Mouse (Mus musculus): ENCODE results near the gene Anxa9. TPM values are rescaled to one million over a fixed set of nuclear protein-coding genes. Genes with fewer than 3 reads are reported as not detected.

Gene Anxa9
- polyA plus RNA-seq, 1 experiment from 2014 or later: 1.2 TPM

GRCm38 (mm10) chr3:95301204-95301796 lies 5.7 kb downstream of the Anxa9 start:
- H3K27ac ChIP-seq (ENCODE audit: low read depth, low read length): no peak overlapping the region
- no peaks in the 10 kb centered on the region for H3K4me1 ChIP-seq (ENCODE audit: control insufficient read depth, insufficient read depth, low read length)
- no peak overlapping the region for H3K4me3 ChIP-seq (ENCODE audit: low read depth, low read length)
- 84% methylated on average over 3 of the region's 3 CpGs for WGBS
- no peaks in the 10 kb centered on the region for H3K27me3 ChIP-seq (ENCODE audit: control insufficient read depth, insufficient read depth, low read length)
- DNase-seq (ENCODE audit: low spot score): no peak
- H3K4me2 ChIP-seq (ENCODE audit: low read depth): no peak overlapping the region
- no peaks in the 10 kb centered on the region for H3K9me3 ChIP-seq (ENCODE audit: control insufficient read depth, low read length)
- no peak for ATAC-seq (ENCODE audit: insufficient read depth, low FRiP score, low TSS enrichment)
- H3K36me3 ChIP-seq (ENCODE audit: control insufficient read depth, insufficient read depth, low read length): no peaks in the 10 kb centered on the region
- no peak overlapping the region for H3K9ac ChIP-seq (ENCODE audit: low read length)

GRCm38 (mm10) chr3:95298018-95298417 lies 9.0 kb downstream of the Anxa9 start:
- no peaks in the 10 kb centered on the region for H3K27me3 ChIP-seq (ENCODE audit: control insufficient read depth, insufficient read depth, low read length)
- no peak overlapping the region for H3K27ac ChIP-seq (ENCODE audit: low read depth, low read length)
- H3K4me2 ChIP-seq (ENCODE audit: low read depth): no peak overlapping the region
- no peak for ATAC-seq (ENCODE audit: insufficient read depth, low FRiP score, low TSS enrichment)
- no peaks in the 10 kb centered on the region for H3K9me3 ChIP-seq (ENCODE audit: control insufficient read depth, low read length)
- H3K9ac ChIP-seq (ENCODE audit: low read length): no peak overlapping the region
- no peak for DNase-seq (ENCODE audit: low spot score)
- H3K36me3 ChIP-seq (ENCODE audit: control insufficient read depth, insufficient read depth, low read length): no peaks in the 10 kb centered on the region; the same call in none of the 2 replicates
- no peak overlapping the region for H3K4me3 ChIP-seq (ENCODE audit: low read depth, low read length)
- 92% methylated on average over 7 of the region's 7 CpGs for WGBS
- H3K4me1 ChIP-seq (ENCODE audit: control insufficient read depth, insufficient read depth, low read length): no peaks in the 10 kb centered on the region

GRCm38 (mm10) chr3:95296103-95296469 lies 10.9 kb downstream of the Anxa9 start:
- no peaks in the 10 kb centered on the region; the same call in none of the 2 replicates for H3K36me3 ChIP-seq (ENCODE audit: control insufficient read depth, insufficient read depth, low read length)

GRCm38 (mm10) chr3:95295321-95296102 lies 11.5 kb downstream of the Anxa9 start:
- DNase-seq (ENCODE audit: low spot score) (no peak), ATAC-seq (ENCODE audit: insufficient read depth, low FRiP score, low TSS enrichment) (no peak)
- H3K4me1 ChIP-seq (ENCODE audit: control insufficient read depth, insufficient read depth, low read length): no peaks in the 10 kb centered on the region
- no peak overlapping the region for H3K4me3 ChIP-seq (ENCODE audit: low read depth, low read length)
- 75% methylated on average over 11 of the region's 11 CpGs for WGBS
- no peak overlapping the region for H3K27ac ChIP-seq (ENCODE audit: low read depth, low read length)
- no peaks in the 10 kb centered on the region; the same call in none of the 2 replicates for H3K36me3 ChIP-seq (ENCODE audit: control insufficient read depth, insufficient read depth, low read length)
- no peak overlapping the region for H3K4me2 ChIP-seq (ENCODE audit: low read depth)
- H3K9ac ChIP-seq (ENCODE audit: low read length): no peak overlapping the region
- no peaks in the 10 kb centered on the region for H3K9me3 ChIP-seq (ENCODE audit: control insufficient read depth, low read length)
- H3K27me3 ChIP-seq (ENCODE audit: control insufficient read depth, insufficient read depth, low read length): no peaks in the 10 kb centered on the region

More at GRCm38 (mm10) chr3:95296103-95296469, 10.9 kb downstream of the Anxa9 start:
- Histone ChIP-seq H3K4me1 (ENCODE audit: control insufficient read depth, insufficient read depth, low read length) (no peaks in the 10 kb centered on the region), H3K4me2 (ENCODE audit: low read depth) (no peak overlapping the region), H3K27me3 (ENCODE audit: control insufficient read depth, insufficient read depth, low read length) (no peaks in the 10 kb centered on the region), H3K27ac (ENCODE audit: low read depth, low read length) (no peak overlapping the region), H3K4me3 (ENCODE audit: low read depth, low read length) (no peak overlapping the region), H3K9ac (ENCODE audit: low read length) (no peak overlapping the region), H3K9me3 (ENCODE audit: control insufficient read depth, low read length) (no peaks in the 10 kb centered on the region)
- ATAC-seq (ENCODE audit: insufficient read depth, low FRiP score, low TSS enrichment): no peak
- 13% methylated on average over 5 of the region's 5 CpGs for WGBS
- peak; percentile 54 for DNase-seq (ENCODE audit: low spot score)

GRCm38 (mm10) chr3:95294718-95295117 lies 12.3 kb downstream of the Anxa9 start:
- Histone ChIP-seq H3K4me3 (ENCODE audit: low read depth, low read length) (no peak overlapping the region), H3K9ac (ENCODE audit: low read length) (no peak overlapping the region), H3K4me1 (ENCODE audit: control insufficient read depth, insufficient read depth, low read length) (no peaks in the 10 kb centered on the region), H3K27me3 (ENCODE audit: control insufficient read depth, insufficient read depth, low read length) (no peaks in the 10 kb centered on the region), H3K36me3 (ENCODE audit: control insufficient read depth, insufficient read depth, low read length) (no peaks in the 10 kb centered on the region; the same call in none of the 2 replicates), H3K27ac (ENCODE audit: low read depth, low read length) (no peak overlapping the region), H3K4me2 (ENCODE audit: low read depth) (no peak overlapping the region), H3K9me3 (ENCODE audit: control insufficient read depth, low read length) (no peaks in the 10 kb centered on the region)
- no peak for DNase-seq (ENCODE audit: low spot score)
- 91% methylated on average over 5 of the region's 5 CpGs for WGBS
- no peak for ATAC-seq (ENCODE audit: insufficient read depth, low FRiP score, low TSS enrichment)

GRCm38 (mm10) chr3:95294316-95294715 lies 12.7 kb downstream of the Anxa9 start:
- no peaks in the 10 kb centered on the region; the same call in none of the 2 replicates for H3K36me3 ChIP-seq (ENCODE audit: control insufficient read depth, insufficient read depth, low read length)
- no peak overlapping the region for H3K27ac ChIP-seq (ENCODE audit: low read depth, low read length)
- H3K4me3 ChIP-seq (ENCODE audit: low read depth, low read length): no peak overlapping the region
- H3K4me2 ChIP-seq (ENCODE audit: low read depth): no peak overlapping the region
- H3K9ac ChIP-seq (ENCODE audit: low read length): no peak overlapping the region
- H3K9me3 ChIP-seq (ENCODE audit: control insufficient read depth, low read length): no peaks in the 10 kb centered on the region
- ATAC-seq (ENCODE audit: insufficient read depth, low FRiP score, low TSS enrichment) (no peak), DNase-seq (ENCODE audit: low spot score) (no peak)
- WGBS: 93% methylated on average over 7 of the region's 7 CpGs
- H3K27me3 ChIP-seq (ENCODE audit: control insufficient read depth, insufficient read depth, low read length): no peaks in the 10 kb centered on the region
- no peaks in the 10 kb centered on the region for H3K4me1 ChIP-seq (ENCODE audit: control insufficient read depth, insufficient read depth, low read length)

GRCm38 (mm10) chr3:95293537-95293936 lies 13.4 kb downstream of the Anxa9 start:
- no peaks in the 10 kb centered on the region for H3K9me3 ChIP-seq (ENCODE audit: control insufficient read depth, low read length)
- H3K36me3 ChIP-seq (ENCODE audit: control insufficient read depth, insufficient read depth, low read length): no peaks in the 10 kb centered on the region; the same call in none of the 2 replicates
- ATAC-seq (ENCODE audit: insufficient read depth, low FRiP score, low TSS enrichment): no peak
- H3K27me3 ChIP-seq (ENCODE audit: control insufficient read depth, insufficient read depth, low read length): no peaks in the 10 kb centered on the region
- H3K9ac ChIP-seq (ENCODE audit: low read length): no peak overlapping the region
- DNase-seq (ENCODE audit: low spot score): no peak
- H3K4me2 ChIP-seq (ENCODE audit: low read depth): no peak overlapping the region
- no peak overlapping the region for H3K27ac ChIP-seq (ENCODE audit: low read depth, low read length)
- H3K4me3 ChIP-seq (ENCODE audit: low read depth, low read length): no peak overlapping the region
- 88% methylated on average over 11 of the region's 11 CpGs for WGBS
- no peaks in the 10 kb centered on the region for H3K4me1 ChIP-seq (ENCODE audit: control insufficient read depth, insufficient read depth, low read length)

- Histone ChIP-seq H3K27ac (ENCODE audit: low read depth, low read length) (no peak overlapping the region), H3K4me1 (ENCODE audit: control insufficient read depth, insufficient read depth, low read length) (no peaks in the 10 kb centered on the region), H3K4me3 (ENCODE audit: low read depth, low read length) (no peak overlapping the region), H3K9me3 (ENCODE audit: control insufficient read depth, low read length) (no peaks in the 10 kb centered on the region), H3K36me3 (ENCODE audit: control insufficient read depth, insufficient read depth, low read length) (peaks cover 2% of the 10 kb centered on the region), H3K4me2 (ENCODE audit: low read depth) (no peak overlapping the region), H3K27me3 (ENCODE audit: control insufficient read depth, insufficient read depth, low read length) (no peaks in the 10 kb centered on the region), H3K9ac (ENCODE audit: low read length) (no peak overlapping the region)
- 84% methylated on average over 2 of the region's 2 CpGs for WGBS
- ATAC-seq (ENCODE audit: insufficient read depth, low FRiP score, low TSS enrichment): no peak
- no peak for DNase-seq (ENCODE audit: low spot score)
These were observed 14.1 kb downstream of the Anxa9 start for GRCm38 (mm10) chr3:95292899-95293298.

- no peak for ATAC-seq (ENCODE audit: insufficient read depth, low FRiP score, low TSS enrichment)
- DNase-seq (ENCODE audit: low spot score): no peak
- no peak overlapping the region for H3K4me3 ChIP-seq (ENCODE audit: low read depth, low read length)
- H3K36me3 ChIP-seq (ENCODE audit: control insufficient read depth, insufficient read depth, low read length): peaks cover 2% of the 10 kb centered on the region
- no peaks in the 10 kb centered on the region for H3K9me3 ChIP-seq (ENCODE audit: control insufficient read depth, low read length)
- H3K9ac ChIP-seq (ENCODE audit: low read length): no peak overlapping the region
- H3K4me1 ChIP-seq (ENCODE audit: control insufficient read depth, insufficient read depth, low read length): no peaks in the 10 kb centered on the region
- no peak overlapping the region for H3K4me2 ChIP-seq (ENCODE audit: low read depth)
- no peak overlapping the region for H3K27ac ChIP-seq (ENCODE audit: low read depth, low read length)
- WGBS: 89% methylated on average over 4 of the region's 4 CpGs
- H3K27me3 ChIP-seq (ENCODE audit: control insufficient read depth, insufficient read depth, low read length): no peaks in the 10 kb centered on the region
These were observed 15.9 kb downstream of the Anxa9 start for GRCm38 (mm10) chr3:95291041-95291440.

All from neural tube, embryonic 11.5 days (tissue).